Mouse (Mus musculus) MN1 (cell line): ENCODE data around the gene Aldh3a2.
A peak's percentile ranks its signal among the peaks of the same experiment; 100 is the strongest.
"Not testable (repeated sequence)": the region's sequence is repeated elsewhere in the genome, so short reads cannot be mapped to it uniquely, and the experiment has no call there.

ENCODE experiments used
- DNase-seq: peaks from one replicate; pipeline ENCODE4 v3.0.0-alpha.2; 2016; ENCODE audit warnings: low spot score

Gene Aldh3a2

GRCm38 (mm10) chr11:61266551-61267533, at the start of gene Aldh3a2:
Gene Aldh3a2, minus strand, starts transcription at chr11:61267464.
- peak; percentile 95 for DNase-seq

GRCm38 (mm10) chr11:61316864-61317263, 49.6 kb upstream of the Aldh3a2 start:
- no peak for DNase-seq

DNA sequence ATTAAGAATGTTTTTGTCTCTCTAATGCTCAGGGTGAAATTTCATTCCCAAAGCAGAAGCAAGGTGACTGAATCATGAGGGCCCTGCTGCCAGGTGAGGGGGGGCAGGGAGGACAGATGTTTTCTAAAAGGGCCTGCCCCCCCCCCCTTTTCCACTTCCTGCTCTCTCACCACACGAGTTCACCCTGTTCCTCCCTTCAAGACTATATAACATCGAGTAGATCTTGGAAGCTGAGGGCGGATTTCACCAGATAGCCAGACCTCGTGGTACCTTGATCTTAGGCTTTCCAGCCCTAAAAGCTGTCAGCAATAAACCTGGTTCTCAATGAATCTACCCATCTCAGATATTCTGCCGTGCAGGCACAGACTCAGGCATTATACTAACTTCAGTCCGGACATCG, 43.1 kb upstream of the Aldh3a2 start:
- DNase-seq, result no peak

- no peak for DNase-seq
Measured at GRCm38 (mm10) chr11:61309831-61310230, 42.6 kb upstream of the Aldh3a2 start.

GRCm38 (mm10) chr11:61307795-61308194, 40.5 kb upstream of the Aldh3a2 start:
- DNase-seq, result no peak

- no peak for DNase-seq
Measured at GRCm38 (mm10) chr11:61305377-61305776, 38.1 kb upstream of the Aldh3a2 start.

GRCm38 (mm10) chr11:61304535-61304934, 37.3 kb upstream of the Aldh3a2 start:
- not testable (repeated sequence) for DNase-seq

- DNase-seq, result no peak
Measured at GRCm38 (mm10) chr11:61300716-61301392, 33.6 kb upstream of the Aldh3a2 start.

DNA sequence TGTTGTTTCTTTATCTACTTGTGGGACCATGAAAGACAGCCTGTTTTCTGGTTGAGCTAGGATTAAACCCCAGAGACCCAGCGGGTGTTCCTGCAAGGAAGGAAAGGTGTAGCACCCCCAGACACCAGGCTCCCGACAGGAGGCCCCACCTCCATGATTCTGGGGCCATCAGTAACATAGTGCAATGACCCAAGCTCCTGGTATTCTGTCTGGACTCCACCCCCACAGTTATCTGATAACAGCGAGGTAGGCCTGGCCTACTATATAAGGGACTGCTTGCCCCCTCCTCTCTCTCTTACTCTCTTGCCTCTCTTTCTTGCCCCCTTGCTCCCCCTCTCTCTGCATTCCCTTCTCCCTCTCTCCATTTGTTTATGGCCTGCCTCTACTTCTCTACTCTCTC, 32.9 kb upstream of the Aldh3a2 start:
- DNase-seq, result no peak

- no peak for DNase-seq
Measured at GRCm38 (mm10) chr11:61297901-61298300, 30.6 kb upstream of the Aldh3a2 start.

- DNase-seq, result no peak
Measured at GRCm38 (mm10) chr11:61297326-61297725, 30.1 kb upstream of the Aldh3a2 start.

- no peak for DNase-seq
Measured at GRCm38 (mm10) chr11:61296556-61296955, 29.3 kb upstream of the Aldh3a2 start.

DNA sequence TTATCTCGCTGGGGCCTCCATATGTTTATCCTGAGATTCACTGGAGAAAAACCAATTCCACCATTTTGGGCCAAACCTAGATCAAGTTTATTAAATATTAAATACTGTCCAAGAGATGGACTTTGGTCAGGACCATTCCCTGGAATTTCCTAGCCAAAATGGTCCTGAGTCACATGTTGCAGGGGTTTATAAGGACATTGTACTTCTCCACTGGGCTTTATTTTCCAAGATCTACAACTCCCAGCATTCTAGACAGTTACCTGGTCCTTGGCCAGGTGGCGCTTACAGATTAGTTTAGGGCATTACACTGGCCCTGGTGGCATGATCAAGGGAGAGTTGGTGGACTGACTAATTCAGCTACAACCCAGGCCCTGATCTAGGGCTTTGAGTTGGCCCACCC, 28.3 kb upstream of the Aldh3a2 start:
- no peak for DNase-seq

GRCm38 (mm10) chr11:61294431-61294830, 27.2 kb upstream of the Aldh3a2 start:
- no peak for DNase-seq

DNA sequence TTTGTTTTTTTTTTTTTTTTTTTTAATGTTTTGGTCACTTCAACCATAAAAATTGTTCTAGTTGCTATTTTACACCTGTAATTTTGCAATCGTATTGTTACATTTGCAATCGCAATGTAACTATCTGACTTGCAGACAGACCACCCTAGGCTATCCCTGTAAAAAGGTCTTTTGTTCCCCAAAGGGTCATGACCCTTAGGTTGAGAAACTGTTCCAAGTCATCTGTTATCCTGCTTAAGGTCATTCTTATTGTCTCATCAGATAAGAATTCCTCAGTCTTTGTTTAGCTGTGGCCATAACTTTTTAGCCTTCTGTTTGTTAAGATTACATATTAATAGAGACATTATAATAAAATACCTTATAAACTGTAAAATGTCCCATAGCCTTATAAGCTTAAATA, 26.0 kb upstream of the Aldh3a2 start:
- no peak for DNase-seq

- no peak for DNase-seq
Measured at GRCm38 (mm10) chr11:61284323-61284722, 17.1 kb upstream of the Aldh3a2 start.

GRCm38 (mm10) chr11:61283414-61284049, 16.3 kb upstream of the Aldh3a2 start:
- DNase-seq, result no peak

GRCm38 (mm10) chr11:61278445-61279077, 11.3 kb upstream of the Aldh3a2 start:
- peak; percentile 72 for DNase-seq

- no peak for DNase-seq
Measured at GRCm38 (mm10) chr11:61277937-61278336, 10.7 kb upstream of the Aldh3a2 start.

DNA sequence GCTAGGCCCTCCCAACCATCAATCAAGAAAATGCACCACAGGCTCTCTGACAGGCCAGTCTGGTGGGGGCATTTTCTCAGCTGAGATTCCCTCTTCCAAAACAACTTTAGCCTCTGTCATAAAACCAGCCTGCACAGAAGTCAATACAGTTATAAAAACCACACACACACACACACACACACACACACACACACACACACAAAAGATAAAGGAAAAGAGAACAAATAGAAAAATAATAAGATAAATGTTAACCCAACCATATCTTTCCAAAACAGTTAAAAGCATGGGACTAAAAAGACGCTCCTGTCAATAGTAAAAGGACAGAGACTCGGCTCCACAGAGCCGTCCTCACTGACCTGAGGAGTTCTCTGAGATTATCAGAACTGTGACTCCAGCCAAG, 9.2 kb upstream of the Aldh3a2 start:
- no peak for DNase-seq

GRCm38 (mm10) chr11:61275106-61275505, 7.8 kb upstream of the Aldh3a2 start:
- DNase-seq, result no peak

- DNase-seq, result no peak
Measured at GRCm38 (mm10) chr11:61274421-61274820, 7.2 kb upstream of the Aldh3a2 start.
